Mouse (Mus musculus) stomach, postnatal 0 days (tissue): ENCODE results near the gene Mcemp1.

Experiments used
- CTCF ChIP-seq: IDR thresholded peaks from 2 replicates; pipeline ENCODE4 v1.5.1; 2016; ENCODE audit warnings: antibody characterized with exemption, low read depth, mild to moderate bottlenecking, moderate library complexity
- EP300 ChIP-seq: optimal IDR thresholded peaks from 2 replicates; pipeline ENCODE3; 2016; ENCODE audit warnings: antibody characterized with exemption

DNA sequence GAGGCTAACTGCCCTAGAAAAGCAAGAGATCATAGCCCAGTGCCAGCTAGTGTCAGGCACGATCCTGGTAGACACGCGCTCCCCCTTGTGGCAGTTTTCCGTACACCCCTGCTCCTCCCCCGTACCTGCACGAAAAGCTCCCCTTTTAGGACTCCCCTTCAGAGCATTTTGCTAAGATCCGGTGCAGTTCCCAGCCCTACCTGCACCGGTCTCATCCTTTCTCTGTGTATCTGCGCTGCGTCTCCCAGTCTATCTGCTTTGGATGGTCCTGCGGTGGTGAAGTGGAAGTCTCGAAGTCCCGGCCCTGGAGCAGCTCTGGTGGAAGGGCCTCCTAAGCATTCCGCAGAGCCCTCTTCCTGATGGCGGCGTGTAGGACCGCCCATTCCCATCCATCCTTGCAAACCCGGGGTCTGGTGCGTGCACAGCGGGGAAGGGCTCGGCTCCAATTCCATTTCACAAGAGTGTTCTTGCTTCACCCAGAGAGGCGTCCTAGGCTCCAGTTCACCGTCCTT, 6.5 kb downstream of the Mcemp1 start, which contains the start of gene Fcor:
- TF ChIP-seq CTCF (peak; percentile 95), EP300 (no peak)
